Mouse (Mus musculus) limb, embryonic 12.5 days (tissue): ENCODE data around the gene Ttc3. TPM values are rescaled to one million over a fixed set of nuclear protein-coding genes. Genes with fewer than 3 reads are reported as not detected.
A peak's percentile ranks its signal among the peaks of the same experiment; 100 is the strongest.
"Not testable (repeated sequence)": the region's sequence is repeated elsewhere in the genome, so short reads cannot be mapped to it uniquely, and the experiment has no call there.

Source experiments
- ATAC-seq: fragments of 200-750 bp; cut with Nextera tagmentation; 2 replicates; pipeline ENCODE4 v1.8.0; 2017; ENCODE audit warnings: low read depth, moderate TSS enrichment; ENCODE audit not compliant: insufficient number of reproducible peaks, insufficient read depth, low FRiP score, low TSS enrichment
- H3K27ac ChIP-seq: fragments of 300-500 bp; sonication (generic); 2 replicates; pipeline ENCODE4 v1.5.1; 2016; ENCODE audit warnings: mild to moderate bottlenecking, moderate library complexity
- H3K27me3 ChIP-seq: fragments of 300-500 bp; sonication (generic); 2 replicates; pipeline ENCODE4 v1.6.1; 2016; ENCODE audit warnings: mild to moderate bottlenecking, moderate library complexity
- H3K36me3 ChIP-seq: fragments of 300-500 bp; sonication (generic); 2 replicates; pipeline ENCODE4 v1.6.1; 2016; ENCODE audit warnings: mild to moderate bottlenecking, moderate library complexity
- H3K4me1 ChIP-seq: fragments of 300-500 bp; sonication (generic); replicated peaks from 2 replicates; pipeline ENCODE4 v1.6.1; 2016
- H3K4me2 ChIP-seq: fragments of 300-500 bp; sonication (generic); 2 replicates; pipeline ENCODE4 v1.6.1; 2016; ENCODE audit warnings: mild to moderate bottlenecking, moderate library complexity
- H3K4me3 ChIP-seq: fragments of 300-500 bp; sonication (generic); replicated peaks from 2 replicates; pipeline ENCODE4 v1.5.1; 2016; ENCODE audit warnings: mild to moderate bottlenecking
- H3K9ac ChIP-seq: fragments of 300-500 bp; sonication (generic); replicated peaks from 2 replicates; pipeline ENCODE4 v1.6.1; 2016; ENCODE audit warnings: mild to moderate bottlenecking, moderate library complexity
- H3K9me3 ChIP-seq: fragments of 300-500 bp; sonication (generic); 2 replicates; pipeline ENCODE4 v1.6.1; 2016; ENCODE audit warnings: mild to moderate bottlenecking, moderate library complexity
- WGBS: fragments of 180-500 bp; shearing (Covaris S2); methylation state at CpG from one replicate; pipeline ENCODE4 v1.1.7; 2016; 5-methylcytosine and 5-hydroxymethylcytosine counted together
- polyA plus RNA-seq: library from polyadenylated mRNA; unstranded; fragments of >200 nt; fragmentation: Nextera tagmentation; extraction: Ambion mirVana; gene quantifications from 2 replicates; pipeline ENCODE4 v1.2.1, GENCODE M21; 2016

Ttc3 gene
- polyA plus RNA-seq, 1 experiment from 2014 or later, result 339 TPM

DNA sequence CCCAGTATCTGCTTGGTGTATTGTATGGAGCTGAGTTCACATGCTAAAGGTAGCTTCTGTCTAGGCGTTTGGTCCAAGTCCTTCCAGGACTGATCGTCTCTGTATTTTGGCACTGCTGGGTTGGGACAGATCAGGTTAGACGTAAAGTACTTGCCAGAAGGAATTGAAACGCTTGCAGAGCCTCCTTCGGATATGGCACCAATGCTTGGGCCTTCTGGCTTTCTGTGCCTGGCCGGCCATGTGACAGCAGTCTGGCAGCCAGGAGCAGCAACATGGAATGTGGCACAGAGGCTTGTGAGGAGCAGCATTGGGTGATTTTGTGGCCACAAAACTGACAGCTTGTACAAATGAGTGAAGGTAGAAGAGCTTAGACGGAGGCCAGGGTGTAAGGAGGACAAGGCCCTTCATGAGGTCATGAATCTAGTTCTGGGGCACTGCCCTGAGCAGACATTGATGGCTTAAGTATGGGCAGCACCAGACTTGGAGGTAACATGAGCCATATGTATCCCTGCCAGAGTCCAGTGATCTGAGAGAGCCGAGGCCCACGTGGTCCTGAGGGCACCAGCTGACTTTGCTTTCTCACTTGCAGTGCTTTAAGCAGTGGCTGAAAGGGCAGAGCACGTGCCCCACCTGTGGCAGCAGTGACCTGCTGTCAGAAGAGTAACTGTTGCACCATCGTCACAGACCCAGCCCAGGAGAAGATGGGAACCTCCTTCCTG lies 97.1 kb downstream of the Ttc3 start:
- 79% methylated on average over 11 of the region's 11 CpGs for WGBS
- Histone ChIP-seq H3K4me2 (no peak overlapping the region), H3K9ac (no peak overlapping the region), H3K4me3 (no peak overlapping the region), H3K27me3 (no peaks in the 10 kb centered on the region), H3K27ac (no peak overlapping the region), H3K9me3 (no peaks in the 10 kb centered on the region), H3K4me1 (no peaks in the 10 kb centered on the region; the same call in 1 of the 2 replicates), H3K36me3 (peaks cover 96% of the 10 kb centered on the region)
- no peak for ATAC-seq

DNA sequence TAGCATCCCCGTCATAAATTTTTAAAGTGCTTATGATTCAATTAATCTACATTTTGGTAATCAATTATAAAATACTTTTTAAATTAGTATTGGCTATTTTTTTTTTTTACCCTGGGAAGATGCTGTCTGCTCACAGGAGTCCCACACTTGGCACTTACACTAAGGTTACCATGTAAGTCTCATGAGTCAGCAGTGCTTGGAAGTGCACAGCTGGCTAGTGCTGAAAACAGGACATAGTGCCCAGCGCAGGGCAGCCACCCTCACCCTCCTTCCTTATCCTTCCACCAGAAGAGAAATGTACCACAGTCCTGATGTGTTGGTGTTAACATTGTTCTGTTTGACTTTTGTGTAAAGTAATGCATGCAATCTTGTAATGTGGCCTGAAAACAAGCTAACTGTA lies 98.0 kb downstream of the Ttc3 start:
- Histone ChIP-seq H3K9ac (no peak overlapping the region), H3K36me3 (peaks cover 90% of the 10 kb centered on the region), H3K27ac (no peak overlapping the region), H3K4me2 (no peak overlapping the region), H3K4me1 (no peaks in the 10 kb centered on the region; the same call in 1 of the 2 replicates), H3K9me3 (no peaks in the 10 kb centered on the region), H3K27me3 (no peaks in the 10 kb centered on the region), H3K4me3 (no peak overlapping the region)
- WGBS, result 97% methylated on average over 2 of the region's 2 CpGs
- ATAC-seq, result no peak

DNA sequence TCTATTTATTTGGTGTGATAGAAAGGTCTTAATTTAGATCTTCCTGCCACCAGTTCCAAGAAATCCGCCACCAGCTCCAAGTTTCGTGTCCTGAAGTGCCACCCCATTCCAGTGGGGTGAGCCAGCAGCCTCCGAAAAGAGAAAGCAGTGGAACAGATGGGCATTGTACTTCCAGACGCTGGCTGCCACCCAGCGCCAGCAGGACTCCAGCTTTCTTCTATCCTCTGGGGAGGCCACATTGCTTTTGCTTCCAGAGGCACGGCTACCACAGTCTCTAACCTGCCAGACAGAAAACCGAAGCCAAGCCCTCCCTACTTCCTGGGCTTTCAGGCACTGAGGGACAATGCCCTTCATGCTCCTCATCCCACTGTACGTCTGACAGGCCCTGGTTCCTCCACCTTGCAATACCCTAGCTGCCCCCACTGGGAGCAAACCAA lies 102.1 kb downstream of the Ttc3 start:
- Histone ChIP-seq H3K4me2 (no peak overlapping the region), H3K4me1 (no peaks in the 10 kb centered on the region; the same call in 1 of the 2 replicates), H3K9ac (no peak overlapping the region), H3K27me3 (no peaks in the 10 kb centered on the region), H3K27ac (peak overlapping the region; percentile 20; the same call in 1 of the 2 replicates), H3K36me3 (peaks cover 49% of the 10 kb centered on the region), H3K4me3 (no peak overlapping the region), H3K9me3 (no peaks in the 10 kb centered on the region)
- WGBS, result 77% methylated on average over 8 of the region's 8 CpGs
- no peak for ATAC-seq

DNA sequence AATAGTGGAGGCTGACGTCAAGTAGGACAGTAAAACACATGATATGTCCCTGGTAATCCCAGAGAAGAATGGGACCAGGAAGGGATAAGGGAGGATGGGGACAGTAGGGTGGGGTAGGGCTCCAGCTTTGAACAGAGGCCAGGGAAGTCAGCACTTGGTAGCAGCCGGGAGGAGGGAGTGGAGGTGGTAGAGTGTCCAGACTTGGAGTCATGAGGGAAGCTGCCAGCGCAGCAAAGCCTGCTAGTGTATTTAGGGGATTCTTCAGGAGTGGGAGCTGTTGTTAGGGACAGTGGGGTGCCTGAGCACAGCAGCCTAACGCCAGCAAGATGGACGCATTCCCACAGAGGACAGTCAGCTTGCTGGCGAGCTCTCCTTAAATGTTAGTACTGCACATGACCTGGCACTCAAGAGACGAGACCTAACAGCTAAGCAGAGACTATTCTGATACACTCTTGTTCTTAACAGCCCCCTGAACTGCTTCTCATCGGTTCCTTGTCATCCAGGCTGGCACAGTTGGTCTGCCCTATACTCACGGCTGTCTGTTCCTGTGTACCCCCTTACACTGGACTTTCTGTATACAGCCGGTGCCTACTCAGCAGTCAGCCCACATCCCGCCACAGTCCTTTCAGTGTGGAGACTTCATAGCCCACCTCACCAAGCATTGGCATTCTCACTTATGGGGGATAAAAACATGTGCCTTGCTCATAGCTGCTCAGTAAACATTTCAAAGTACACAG lies 102.8 kb downstream of the Ttc3 start:
- Histone ChIP-seq H3K27ac (0 out of 2 replicates have a peak overlapping the region, but pooled peaks have one; percentile 13), H3K4me1 (no peaks in the 10 kb centered on the region; the same call in 1 of the 2 replicates), H3K9me3 (no peaks in the 10 kb centered on the region), H3K27me3 (no peaks in the 10 kb centered on the region), H3K9ac (no peak overlapping the region), H3K4me3 (no peak overlapping the region), H3K36me3 (peaks cover 42% of the 10 kb centered on the region), H3K4me2 (no peak overlapping the region)
- no peak for ATAC-seq
- WGBS, result 88% methylated on average over 11 of the region's 11 CpGs

- WGBS, result 82% methylated on average over 11 of the region's 11 CpGs
- no peak overlapping the region for H3K27ac ChIP-seq
- no peaks in the 10 kb centered on the region for H3K27me3 ChIP-seq
- H3K4me2 ChIP-seq, result no peak overlapping the region
- H3K9ac ChIP-seq, result no peak overlapping the region
- no peak overlapping the region for H3K4me3 ChIP-seq
- no peak for ATAC-seq
- H3K4me1 ChIP-seq, result no peaks in the 10 kb centered on the region
- H3K9me3 ChIP-seq, result no peaks in the 10 kb centered on the region
- H3K36me3 ChIP-seq, result no peaks in the 10 kb centered on the region
Observed at GRCm38 (mm10) chr16:94484752-94485535, 114.5 kb downstream of the Ttc3 start.

DNA sequence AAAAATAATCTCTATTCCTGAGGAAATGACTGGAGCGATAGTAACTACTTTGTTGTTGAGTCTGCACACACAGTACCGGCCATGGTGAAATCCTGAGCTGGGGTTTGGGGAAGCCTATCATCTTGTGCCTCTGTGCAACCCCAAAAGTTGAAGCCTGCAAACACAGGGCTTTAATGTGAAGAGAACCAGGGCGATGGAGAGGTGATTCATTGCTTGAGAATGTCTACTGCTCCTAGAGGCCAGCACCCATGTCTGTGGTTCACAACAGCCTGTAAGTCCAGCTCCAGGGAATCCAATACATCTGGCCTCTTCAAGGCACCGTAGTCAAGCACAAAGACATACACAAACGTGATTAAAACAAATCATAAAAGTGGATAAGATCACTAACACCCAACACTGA lies 116.9 kb downstream of the Ttc3 start:
- no peak overlapping the region for H3K27ac ChIP-seq
- ATAC-seq, result no peak
- H3K36me3 ChIP-seq, result no peaks in the 10 kb centered on the region
- H3K4me1 ChIP-seq, result no peaks in the 10 kb centered on the region
- no peak overlapping the region for H3K4me2 ChIP-seq
- no peak overlapping the region for H3K9ac ChIP-seq
- no peaks in the 10 kb centered on the region for H3K9me3 ChIP-seq
- no peaks in the 10 kb centered on the region for H3K27me3 ChIP-seq
- 82% methylated on average over 5 of the region's 5 CpGs for WGBS
- H3K4me3 ChIP-seq, result no peak overlapping the region

GRCm38 (mm10) chr16:94489326-94489725 lies 118.9 kb downstream of the Ttc3 start:
- Histone ChIP-seq H3K27me3 (no peaks in the 10 kb centered on the region), H3K36me3 (no peaks in the 10 kb centered on the region), H3K4me2 (no peak overlapping the region), H3K4me3 (no peak overlapping the region), H3K4me1 (no peaks in the 10 kb centered on the region), H3K27ac (no peak overlapping the region), H3K9ac (no peak overlapping the region), H3K9me3 (no peaks in the 10 kb centered on the region)
- no peak for ATAC-seq
- WGBS, result 90% methylated on average over 5 of the region's 5 CpGs

- not testable (repeated sequence) for H3K4me3 ChIP-seq, H3K27ac ChIP-seq, H3K9ac ChIP-seq, ATAC-seq, H3K9me3 ChIP-seq, H3K4me1 ChIP-seq, H3K4me2 ChIP-seq, H3K27me3 ChIP-seq
- H3K36me3 ChIP-seq, result peaks cover 63% of the 10 kb centered on the region
- 92% methylated on average over 7 of the region's 7 CpGs for WGBS
Observed at GRCm38 (mm10) chr16:94497176-94497575, 126.8 kb downstream of the Ttc3 start.

GRCm38 (mm10) chr16:94497911-94498310 lies 127.5 kb downstream of the Ttc3 start:
- H3K9me3 ChIP-seq, result no peaks in the 10 kb centered on the region

DNA sequence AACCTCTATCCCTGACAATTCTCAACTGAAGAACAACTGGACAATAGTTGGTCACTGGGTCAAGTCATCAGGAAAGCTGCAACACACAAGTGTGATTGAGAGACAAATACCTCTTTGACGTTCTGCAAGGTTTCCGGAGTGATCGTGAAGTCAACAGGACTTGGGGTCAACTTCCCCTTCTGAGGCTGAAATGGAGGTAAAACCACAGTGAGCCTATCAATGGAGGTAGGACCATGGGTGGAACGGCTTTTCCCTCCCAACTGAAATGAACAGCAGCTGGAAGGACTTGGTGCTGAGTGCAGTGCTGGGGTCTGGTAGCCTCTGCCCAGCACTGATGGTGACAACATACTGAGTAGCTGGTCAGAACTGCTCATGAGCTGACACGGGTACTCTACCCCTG lies 133.8 kb downstream of the Ttc3 start:
- Histone ChIP-seq H3K27me3 (no peaks in the 10 kb centered on the region), H3K27ac (no peak overlapping the region), H3K4me3 (no peak overlapping the region), H3K9me3 (no peaks in the 10 kb centered on the region), H3K9ac (no peak overlapping the region), H3K4me1 (no peaks in the 10 kb centered on the region), H3K36me3 (peaks cover 78% of the 10 kb centered on the region), H3K4me2 (no peak overlapping the region)
- WGBS, result 94% methylated on average over 5 of the region's 5 CpGs
- ATAC-seq, result no peak

More at GRCm38 (mm10) chr16:94497911-94498310, 127.5 kb downstream of the Ttc3 start:
- H3K4me2 ChIP-seq, result no peak overlapping the region
- H3K27ac ChIP-seq, result no peak overlapping the region
- no peaks in the 10 kb centered on the region for H3K4me1 ChIP-seq
- no peaks in the 10 kb centered on the region for H3K27me3 ChIP-seq
- WGBS, result 84% methylated on average over 5 of the region's 5 CpGs
- no peak overlapping the region for H3K9ac ChIP-seq
- no peak for ATAC-seq
- H3K4me3 ChIP-seq, result no peak overlapping the region
- peaks cover 65% of the 10 kb centered on the region for H3K36me3 ChIP-seq

- no peaks in the 10 kb centered on the region for H3K27me3 ChIP-seq
- ATAC-seq, result no peak
- no peaks in the 10 kb centered on the region for H3K9me3 ChIP-seq
- H3K4me3 ChIP-seq, result no peak overlapping the region
- no peak overlapping the region for H3K27ac ChIP-seq
- WGBS, result 92% methylated on average over 2 of the region's 2 CpGs
- no peak overlapping the region for H3K9ac ChIP-seq
- H3K4me2 ChIP-seq, result no peak overlapping the region
- peaks cover 74% of the 10 kb centered on the region for H3K36me3 ChIP-seq
- H3K4me1 ChIP-seq, result 0 out of 2 replicates have a peak, but pooled peaks cover 2% of the 10 kb centered on the region
Observed at GRCm38 (mm10) chr16:94507071-94507470, 136.7 kb downstream of the Ttc3 start.
